Mouse (Mus musculus) right cerebral cortex, postnatal 14 days (tissue): ENCODE measurements around the gene Pdcd1lg2.

Experiments
- DNase-seq: peaks from one replicate; pipeline ENCODE4 v3.0.0; 2022

The Pdcd1lg2 gene

DNA sequence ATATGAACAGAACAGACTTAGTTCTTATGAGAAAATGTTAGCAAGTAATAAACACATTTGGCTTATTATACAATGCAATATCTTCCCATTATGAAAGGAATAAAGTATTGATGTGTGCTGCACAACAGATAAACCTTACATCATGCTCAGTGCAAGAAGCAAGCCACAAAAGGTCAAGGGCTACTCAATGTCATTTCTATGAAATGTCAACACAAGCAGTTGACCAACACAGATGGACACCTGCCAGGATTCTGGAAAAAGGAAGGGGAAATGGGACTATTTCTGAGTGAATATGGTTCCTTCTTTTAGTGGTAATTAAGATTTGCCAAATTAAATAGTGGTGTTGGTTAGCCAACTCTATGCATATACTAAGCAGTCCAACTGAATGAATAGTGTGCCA is 9.2 kb downstream of the Pdcd1lg2 start:
- DNase-seq: no peak

DNA sequence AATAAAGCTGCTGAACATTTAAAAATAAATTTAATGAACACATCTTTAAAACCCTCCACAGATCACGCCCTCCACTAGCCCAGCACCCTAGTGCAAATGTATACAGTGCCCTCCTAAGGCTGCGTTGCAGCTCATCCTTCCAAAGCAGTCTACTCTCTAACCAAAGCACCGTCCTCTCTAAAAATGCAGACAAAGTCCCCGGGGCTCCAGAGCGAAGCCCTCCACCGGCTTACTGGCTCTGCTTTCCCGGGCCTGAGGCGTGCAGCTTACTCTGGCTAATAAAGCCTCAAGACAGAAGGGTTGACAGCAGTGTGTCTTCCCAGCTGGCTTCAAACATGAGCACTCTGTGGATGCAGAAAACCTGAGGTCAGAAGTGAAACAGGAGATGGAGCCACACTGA is 9.7 kb downstream of the Pdcd1lg2 start:
- no peak for DNase-seq

DNA sequence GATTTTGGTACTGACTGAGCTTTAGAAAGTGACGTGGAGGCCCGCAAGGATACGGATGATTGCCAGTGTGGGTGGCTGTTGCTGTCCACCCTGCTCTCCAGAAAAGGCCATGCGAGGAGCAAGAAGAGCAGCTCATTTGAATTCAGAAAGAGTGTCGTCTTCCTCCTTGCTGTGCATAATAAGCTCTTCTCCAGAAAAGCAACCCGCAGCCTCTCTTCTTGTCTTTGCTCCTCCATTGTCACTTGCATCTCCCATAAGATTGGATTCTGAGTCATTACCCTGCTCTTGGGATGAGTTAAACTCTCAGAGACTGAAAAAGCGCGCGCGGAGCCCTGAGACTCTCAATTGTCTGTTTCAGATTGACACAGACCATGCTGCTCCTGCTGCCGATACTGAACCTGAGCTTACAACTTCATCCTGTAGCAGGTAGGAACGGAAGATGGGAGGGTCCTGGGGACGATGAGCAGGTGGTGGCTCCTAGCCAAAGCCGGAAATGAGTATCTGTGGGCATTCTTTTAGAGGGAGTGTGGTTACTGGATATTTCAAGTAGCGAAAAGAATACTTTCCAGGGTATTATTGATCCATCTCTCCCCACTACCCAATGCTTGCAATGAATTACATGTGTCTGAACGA is 11.4 kb downstream of the Pdcd1lg2 start:
- DNase-seq: no peak

DNA sequence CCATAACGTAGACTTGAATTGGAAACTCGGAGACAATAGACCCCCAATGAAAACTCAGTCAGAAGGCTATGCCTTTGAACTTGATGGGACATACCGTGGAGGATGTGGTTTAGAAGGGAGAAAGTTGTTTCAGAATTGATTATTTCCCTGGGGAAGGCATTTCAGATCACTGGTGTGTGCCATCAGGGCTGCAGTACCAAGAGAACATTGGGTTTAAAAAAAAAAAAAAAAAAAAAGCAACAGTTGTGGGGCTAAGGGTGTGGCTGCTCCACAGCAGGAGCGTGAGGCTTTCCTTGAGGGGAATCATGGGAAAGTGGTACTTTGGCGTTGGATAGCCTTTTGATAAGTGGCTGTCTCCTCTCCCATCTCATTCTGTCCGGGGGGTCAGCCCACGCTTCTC is 12.1 kb downstream of the Pdcd1lg2 start:
- DNase-seq: no peak

DNA sequence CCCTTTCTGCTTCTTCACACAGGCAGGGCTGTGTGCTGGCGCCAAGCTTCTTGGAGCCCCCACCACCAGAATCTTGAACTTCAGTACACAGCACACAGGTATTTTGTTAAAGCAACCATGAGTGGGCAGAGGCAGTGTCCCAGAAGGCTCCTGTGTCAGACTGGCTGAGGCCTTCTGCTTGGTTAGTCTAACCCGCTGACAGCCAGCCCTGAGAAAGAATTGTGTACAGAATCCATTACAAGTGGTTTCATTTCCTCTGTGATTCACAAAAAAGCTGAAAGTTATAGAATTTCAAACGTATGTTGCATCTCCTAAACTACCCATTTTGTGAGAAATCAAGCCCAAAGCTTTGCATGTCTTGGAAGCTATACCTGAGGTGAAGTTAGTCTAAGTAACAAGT is 19.8 kb downstream of the Pdcd1lg2 start:
- DNase-seq: no peak

DNA sequence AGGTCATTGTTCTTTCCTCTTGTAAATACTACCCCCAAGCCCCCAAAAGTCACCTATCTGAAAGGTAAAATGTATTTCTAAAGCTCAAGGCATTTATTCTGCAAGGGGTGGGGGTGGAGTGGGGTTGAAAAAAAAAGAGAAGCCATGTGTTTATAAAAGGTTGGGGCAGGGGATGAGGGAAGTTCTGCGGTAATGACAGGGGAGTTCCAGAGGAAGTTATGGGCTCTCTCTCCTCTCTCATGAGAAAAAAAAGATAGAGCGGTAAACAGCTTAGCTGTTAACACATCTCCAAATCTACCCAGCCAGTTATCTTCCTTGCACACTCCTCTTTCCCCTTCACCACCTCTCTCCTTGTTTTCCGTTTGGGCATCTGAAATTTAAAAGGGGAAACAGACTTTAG is 20.2 kb downstream of the Pdcd1lg2 start:
- no peak for DNase-seq

DNA sequence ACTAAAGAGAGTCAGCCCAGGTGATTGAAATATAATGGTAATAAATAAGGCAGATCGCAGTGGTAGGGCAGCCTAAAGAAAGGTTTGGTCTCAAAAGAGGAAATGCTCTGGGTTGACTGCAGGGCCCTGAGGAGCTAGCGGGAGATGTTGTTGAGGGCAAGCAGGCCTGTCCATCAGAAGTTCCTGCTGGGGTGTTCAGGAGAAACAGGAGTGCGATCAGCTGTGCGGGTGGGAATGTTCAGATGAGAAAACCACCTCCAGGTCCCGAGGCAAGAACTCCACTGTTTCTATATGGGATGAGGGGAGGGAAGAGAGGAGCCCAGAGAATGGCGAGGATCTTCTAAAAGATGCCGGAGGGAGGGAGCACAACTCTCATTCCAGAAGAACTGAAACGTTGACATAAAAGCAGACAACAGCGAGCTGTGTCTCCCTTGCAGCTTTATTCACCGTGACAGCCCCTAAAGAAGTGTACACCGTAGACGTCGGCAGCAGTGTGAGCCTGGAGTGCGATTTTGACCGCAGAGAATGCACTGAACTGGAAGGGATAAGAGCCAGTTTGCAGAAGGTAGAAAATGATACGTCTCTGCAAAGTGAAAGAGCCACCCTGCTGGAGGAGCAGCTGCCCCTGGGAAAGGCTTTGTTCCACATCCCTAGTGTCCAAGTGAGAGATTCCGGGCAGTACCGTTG is 26.2 kb downstream of the Pdcd1lg2 start:
- no peak for DNase-seq

DNA sequence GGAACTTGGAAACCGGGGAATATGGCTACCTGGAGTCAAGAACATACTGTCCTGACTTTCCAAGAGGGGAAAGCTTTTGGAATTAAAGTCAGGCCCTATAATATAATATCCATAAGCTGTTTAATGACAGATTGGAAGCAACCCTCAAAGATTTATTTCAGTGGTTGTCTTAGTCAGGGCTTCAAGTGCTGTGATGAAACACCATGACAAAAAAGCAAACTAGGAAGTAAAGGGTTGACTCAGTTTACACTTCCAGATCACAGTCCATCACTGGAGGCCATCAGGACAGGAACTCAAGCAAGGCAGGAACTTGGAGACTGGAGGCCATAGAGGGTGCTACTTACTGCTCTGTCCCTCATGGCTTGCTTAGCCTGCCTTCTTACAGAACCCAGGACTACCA is 27.1 kb downstream of the Pdcd1lg2 start:
- DNase-seq: no peak

DNA sequence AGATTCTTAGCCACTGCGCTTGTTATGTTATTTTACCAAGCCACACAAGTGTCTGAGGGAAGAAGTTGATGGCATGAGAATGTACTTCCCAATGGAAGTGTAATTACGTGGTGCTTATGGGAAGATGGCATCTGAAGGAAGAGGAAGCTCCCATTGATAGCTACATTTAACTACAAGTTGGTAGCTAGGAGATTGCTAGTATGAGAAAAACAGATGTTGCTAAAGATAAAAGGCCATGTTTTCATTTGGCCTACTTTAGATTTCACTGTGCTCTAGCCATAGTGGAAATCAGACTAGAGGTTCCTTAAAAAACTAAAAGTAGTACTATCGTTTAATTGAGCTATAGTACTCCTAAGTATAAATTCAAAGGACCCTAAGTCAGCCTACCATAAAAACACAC is 28.5 kb downstream of the Pdcd1lg2 start:
- DNase-seq: no peak

DNA sequence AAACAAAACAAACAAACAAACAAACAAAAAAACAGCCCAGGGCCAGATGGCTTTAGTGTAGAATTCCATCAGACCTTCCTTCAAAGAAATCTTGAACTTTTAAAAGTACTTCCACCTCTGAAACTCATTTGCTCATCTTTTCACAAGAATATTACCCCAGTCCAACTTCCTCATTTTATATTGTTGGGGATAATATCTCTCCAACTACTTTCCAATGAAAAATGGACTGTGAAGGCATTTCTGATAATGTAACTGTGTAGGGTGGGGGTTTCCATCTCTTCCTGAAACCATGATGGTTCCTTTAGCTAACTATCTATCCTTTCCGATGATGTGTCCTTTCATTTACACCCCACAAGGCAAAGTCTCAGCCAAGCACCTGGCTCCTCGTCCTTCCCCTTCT is 31.8 kb downstream of the Pdcd1lg2 start:
- no peak for DNase-seq

DNA sequence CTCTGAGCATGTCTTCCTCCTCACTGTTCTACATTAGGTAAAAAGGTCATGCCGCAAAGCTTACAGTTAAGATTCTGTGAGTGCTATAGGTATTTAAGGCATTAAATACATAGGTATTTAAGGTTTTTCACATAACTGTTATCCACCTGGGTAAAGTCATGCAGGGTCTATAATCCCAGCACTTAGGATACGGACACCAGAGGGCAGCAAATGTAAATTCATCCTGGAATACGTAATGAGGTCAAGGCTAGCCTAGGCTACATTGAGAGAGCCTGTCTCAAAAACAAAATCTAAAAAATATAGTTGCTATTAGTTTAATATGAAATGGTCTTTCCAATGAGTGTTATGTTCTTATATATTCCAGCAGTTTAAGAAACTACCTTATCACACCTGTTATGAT is 33.6 kb downstream of the Pdcd1lg2 start:
- DNase-seq: no peak

DNA sequence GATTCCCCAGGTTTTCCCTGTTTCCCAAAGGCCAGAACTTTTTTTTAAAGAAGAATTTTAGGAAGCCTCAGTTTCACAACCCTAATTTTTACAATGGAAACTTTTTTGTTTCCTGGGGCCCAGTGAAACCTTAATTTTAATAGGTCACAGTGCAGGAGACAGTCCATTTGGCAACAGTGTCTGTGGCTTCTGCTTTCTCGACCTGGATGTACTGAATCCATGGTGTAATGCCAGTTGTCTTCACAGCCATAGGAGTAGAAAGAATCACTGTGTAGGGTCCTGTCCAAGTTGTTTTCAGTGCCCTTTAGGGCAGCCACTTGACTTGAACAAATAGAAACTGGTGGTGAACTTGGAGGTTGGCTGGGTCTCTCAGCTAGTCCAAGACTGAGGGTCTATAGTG is 37.7 kb downstream of the Pdcd1lg2 start:
- DNase-seq: no peak

DNA sequence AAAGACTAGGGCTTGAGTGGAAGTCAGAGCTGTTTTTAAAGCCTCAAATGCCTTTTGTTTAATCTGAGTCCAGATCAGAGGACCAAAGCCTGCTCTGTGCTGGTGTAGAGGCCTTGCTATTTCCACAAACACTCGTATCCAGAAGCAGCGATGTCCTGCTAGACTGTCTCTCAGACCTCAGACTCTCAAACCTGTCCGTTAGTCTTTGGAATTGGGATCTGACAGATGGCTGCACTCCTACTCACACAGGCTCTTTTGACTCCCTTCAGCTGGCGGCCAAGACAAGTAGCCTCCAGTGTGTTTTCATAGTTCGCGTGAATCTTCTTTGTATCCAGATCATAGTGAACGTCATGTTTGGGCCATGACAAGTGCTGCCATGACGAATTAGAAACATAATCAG is 39.7 kb downstream of the Pdcd1lg2 start:
- DNase-seq: no peak

DNA sequence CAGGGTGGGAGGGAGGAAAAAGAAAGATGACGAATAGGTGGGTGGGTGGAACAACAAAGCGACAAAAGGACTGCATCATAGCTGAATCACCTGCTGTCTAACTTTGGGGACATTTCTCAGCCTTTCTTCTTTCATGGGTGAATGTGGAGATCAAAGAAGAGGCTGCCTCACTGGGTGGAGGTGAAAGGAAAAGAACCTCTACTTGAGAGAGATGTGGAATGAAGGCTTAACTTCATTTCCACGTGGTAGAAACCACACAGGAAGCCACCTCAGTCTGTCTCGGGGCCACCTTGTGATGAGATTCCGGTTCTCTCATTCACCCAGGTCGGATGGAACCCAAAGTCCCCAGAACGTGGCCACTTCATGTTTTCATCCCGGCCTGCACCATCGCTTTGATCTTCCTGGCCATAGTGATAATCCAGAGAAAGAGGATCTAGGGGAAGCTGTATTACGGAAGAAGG is 43.5 kb downstream of the Pdcd1lg2 start:
- no peak for DNase-seq

DNA sequence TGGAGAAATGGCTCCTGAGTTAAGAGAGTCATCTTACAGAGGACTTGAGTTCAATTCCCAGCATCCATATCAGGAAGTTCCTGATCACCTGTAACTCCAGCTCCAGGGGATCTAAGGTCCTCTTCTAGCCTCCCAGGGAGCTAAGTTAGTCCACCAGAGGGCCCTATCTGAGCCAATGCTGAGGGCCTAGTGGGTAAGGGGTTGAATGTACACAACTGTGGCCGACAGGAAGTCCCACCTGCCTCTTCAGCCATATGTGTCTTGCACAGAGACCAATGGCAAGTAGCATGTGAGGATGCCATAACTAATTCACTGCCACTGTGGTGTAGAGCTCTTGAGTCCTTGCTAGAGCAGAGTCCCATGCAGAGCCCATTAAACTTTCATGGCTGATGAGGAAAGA is 44.4 kb downstream of the Pdcd1lg2 start:
- no peak for DNase-seq

DNA sequence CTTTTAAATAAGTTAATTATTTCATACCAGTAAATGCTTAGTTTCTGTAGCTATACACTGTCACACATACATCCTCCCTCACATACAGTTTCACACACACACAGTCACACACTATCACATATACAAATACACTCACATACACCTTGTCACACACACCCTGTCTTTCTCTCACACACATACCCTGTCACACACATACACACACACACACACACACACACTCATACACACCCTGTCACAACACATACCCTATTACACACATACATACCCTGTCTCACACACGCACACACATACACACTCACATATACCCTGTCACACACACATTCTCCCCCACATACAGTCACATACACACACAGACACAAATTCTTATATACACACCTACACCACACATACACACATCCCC is 47.3 kb downstream of the Pdcd1lg2 start:
- DNase-seq: no peak

DNA sequence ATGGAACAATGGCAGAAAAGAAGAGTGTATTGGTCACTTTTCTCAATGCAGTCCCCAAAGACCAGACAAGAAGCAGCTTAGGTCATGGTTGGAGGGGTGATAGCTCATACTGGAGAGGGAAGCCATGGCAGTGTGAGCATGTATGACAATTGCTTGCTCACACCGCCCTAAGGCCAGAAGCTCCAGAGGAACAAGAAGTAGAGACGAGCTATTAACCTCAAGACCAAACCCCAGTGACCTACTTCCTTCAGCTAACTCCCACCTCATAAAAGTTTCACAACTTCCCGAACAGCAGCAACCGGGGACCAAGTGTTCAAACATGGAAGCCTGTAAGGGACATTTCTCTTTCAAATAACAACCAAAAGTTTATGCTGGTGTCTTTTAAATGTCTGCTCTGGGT is 51.7 kb downstream of the Pdcd1lg2 start:
- no peak for DNase-seq

DNA sequence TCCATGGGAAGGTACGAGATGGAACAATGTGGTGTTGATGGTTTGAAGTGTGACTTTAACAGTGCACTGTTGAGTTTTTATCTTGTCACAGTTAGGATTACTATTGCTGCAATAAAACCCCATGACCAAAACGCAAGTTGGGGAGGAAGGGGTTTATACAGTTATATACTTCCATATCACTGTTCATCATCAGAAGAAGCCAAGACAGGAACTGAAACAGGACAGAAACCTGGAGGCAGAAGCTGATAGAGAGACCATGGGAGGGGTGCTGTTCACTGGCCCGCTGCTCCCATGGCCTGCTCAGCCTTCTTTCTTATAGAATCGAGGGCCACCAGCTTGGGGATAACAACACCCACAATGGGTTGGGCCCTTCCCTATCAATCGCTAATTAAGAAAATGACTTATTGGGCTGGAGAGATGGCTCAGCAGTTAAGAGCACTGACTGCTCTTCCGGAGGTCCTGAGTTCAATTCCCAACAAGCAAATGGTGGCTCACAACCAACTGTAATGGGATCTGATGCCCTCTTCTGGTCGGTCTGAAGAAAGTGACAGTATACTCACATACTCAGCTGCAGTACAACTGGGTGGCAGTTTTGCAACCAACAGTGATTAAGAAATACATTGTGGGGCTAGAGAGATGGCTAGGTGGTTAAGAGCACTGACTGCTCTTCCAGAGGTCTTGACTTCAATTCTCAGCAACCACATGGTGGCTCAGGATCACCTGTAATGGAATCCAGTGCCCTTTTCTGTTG is 53.1 kb downstream of the Pdcd1lg2 start:
- no peak for DNase-seq

DNA sequence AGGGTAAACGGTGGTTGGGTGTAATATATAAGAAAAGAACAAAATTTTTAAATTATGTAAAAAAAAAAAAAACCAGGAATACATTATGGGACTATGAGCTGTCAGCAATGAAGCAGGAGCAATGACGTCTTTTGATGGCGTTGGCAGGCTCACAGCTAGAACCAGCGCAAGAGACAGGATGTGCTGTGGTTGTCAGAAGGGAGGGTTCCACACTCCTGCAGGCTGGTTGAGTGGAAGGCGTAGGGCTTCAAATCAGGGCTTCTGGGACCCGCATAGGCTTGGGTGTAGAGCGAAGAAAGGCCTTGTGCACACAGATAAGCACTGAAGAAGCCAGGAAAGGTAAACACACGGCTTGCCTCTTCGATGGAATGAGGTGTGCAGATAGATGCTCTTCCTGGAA is 56.1 kb downstream of the Pdcd1lg2 start:
- DNase-seq: no peak

DNA sequence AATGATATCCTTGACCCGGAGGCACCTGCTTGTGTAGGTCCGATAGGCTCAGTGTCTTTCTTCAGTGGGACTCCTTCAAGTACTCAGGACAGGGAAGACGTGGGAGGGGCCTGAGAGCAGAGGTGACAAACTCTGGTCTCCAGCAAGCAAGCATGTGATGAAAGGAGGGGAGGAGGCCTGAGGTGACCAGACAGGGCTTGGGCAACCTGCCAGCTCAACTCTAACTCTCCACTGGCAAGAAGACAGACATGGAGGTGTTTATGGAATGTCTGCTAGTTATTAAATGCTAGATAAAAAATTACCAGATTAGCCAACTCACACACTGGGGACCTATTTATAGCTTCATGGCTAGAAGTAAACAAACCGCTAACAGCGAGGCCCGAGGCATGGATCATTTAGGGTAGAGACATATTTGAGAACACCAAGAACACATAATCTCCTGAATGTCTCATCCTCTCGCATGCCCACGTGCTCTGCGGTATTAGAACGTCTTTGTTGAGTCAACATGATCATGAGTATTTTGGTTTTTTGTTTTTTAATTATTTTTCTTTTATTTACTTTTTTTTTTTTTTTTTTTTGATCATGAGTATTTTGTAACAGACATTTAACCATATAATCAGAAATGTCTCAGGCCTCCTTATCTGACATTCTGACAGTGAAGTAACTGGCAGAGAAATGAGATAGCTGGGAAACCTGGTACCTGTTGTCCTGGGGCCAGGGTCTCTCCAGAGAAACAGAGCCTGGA is 58.4 kb downstream of the Pdcd1lg2 start:
- DNase-seq: no peak

DNA sequence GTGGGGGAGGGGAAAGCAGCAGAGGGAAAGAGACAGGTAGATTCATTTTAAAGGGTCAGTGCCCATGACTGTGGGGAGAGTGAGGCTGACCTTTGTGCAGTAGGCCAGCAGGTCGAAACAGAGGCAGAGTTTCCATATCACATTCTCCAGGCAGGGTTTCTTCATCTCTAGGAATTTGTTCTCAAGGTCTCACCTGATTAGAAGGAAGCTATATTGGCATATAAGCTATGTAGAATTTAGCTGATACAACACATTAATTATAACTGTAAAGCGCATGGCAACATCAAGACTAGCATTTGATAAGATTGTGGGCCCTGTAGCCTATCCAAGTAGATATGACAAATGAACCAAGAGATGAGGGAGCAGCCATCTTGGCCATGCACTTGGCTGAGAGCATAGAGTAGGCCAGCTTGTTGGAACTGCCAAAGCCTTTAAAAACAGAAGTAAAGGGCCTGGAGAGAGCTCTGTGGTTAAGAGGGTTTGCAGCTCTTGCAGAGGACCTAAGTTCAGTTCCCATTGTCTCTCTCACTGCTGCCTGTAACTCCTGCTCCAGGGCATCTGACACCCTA is 59.1 kb downstream of the Pdcd1lg2 start:
- DNase-seq: no peak

DNA sequence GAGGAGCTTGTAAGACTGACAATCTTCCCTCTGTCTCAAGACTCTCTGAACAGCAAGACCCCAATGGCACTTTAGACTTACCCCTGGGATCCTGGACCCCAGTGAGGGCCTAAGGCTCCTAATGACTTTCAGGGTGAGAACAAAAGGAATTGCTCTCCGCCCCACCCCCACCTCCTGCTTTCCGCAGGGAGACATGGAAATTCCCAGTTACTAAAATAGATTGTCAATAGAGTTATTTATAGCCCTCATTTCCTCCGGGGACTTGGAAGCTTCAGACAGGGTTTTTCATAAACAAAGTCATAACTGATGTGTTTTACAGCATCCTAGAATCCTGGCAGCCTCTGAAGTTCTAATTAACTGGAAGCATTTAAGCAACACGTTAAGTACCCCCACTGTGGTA is 59.9 kb downstream of the Pdcd1lg2 start:
- DNase-seq: no peak

DNA sequence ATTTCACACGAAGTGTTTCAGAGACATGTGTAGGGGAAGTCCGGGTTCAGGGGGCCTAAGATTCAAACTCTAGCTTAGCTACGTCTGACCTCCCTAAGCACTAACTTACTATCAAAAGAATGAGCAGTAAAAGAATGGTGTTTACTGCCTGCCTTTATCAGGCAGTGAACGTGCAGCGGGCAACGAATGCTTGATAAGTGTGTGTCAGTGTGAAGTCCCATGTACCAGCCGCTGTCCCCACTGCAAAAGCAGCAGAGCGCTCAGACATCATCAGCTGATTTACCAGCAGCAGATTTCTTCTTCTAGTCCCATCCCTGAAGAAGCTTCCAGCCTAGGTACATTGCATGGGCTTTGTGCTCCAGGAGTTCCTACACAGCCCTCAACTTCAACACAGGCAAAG is 61.7 kb downstream of the Pdcd1lg2 start:
- no peak for DNase-seq
